Mouse (Mus musculus): ENCODE measurements around the gene B830017H08Rik. TPM values are rescaled to one million over a fixed set of nuclear protein-coding genes. Genes with fewer than 3 reads are reported as not detected.

The B830017H08Rik gene
- total RNA-seq, 2 experiments from 2014 or later, result 3.2 to 4.5 TPM

- TF ChIP-seq CTCF (conservative IDR thresholded peaks at IDR 0.05), result no peak
- no peak overlapping the region for H3K4me3 ChIP-seq
- H3K27ac ChIP-seq, result no peak overlapping the region
- DNase-seq (ENCODE audit: low spot score in 2 of 2), result no peak
Observed at GRCm38 (mm10) chr16:17843701-17844365, 10.9 kb downstream of the B830017H08Rik start.

- TF ChIP-seq CTCF (conservative IDR thresholded peaks at IDR 0.05), result no peak
- DNase-seq (ENCODE audit: low spot score in 2 of 2), result no peak
- no peak overlapping the region for H3K4me3 ChIP-seq
- peak overlapping the region; percentile 60 for H3K27ac ChIP-seq
Observed at GRCm38 (mm10) chr16:17848431-17848830, 15.5 kb downstream of the B830017H08Rik start.

GRCm38 (mm10) chr16:17848928-17849327 is 16.0 kb downstream of the B830017H08Rik start:
- TF ChIP-seq CTCF (conservative IDR thresholded peaks at IDR 0.05), result peak; percentile 98
- Histone ChIP-seq H3K4me3 (no peak overlapping the region), H3K27ac (peak overlapping the region; percentile 60)
- peak; percentile 67 to 78 for DNase-seq (ENCODE audit: low spot score in 2 of 2)

- peak overlapping the region; percentile 60; the same call in 1 of the 2 replicates for H3K27ac ChIP-seq
- no peak for DNase-seq (ENCODE audit: low spot score in 2 of 2)
- TF ChIP-seq CTCF (conservative IDR thresholded peaks at IDR 0.05), result no peak
- no peak overlapping the region for H3K4me3 ChIP-seq
Observed at GRCm38 (mm10) chr16:17849486-17849885, 16.6 kb downstream of the B830017H08Rik start.

GRCm38 (mm10) chr16:17851331-17851730 is 18.4 kb downstream of the B830017H08Rik start:
- DNase-seq (ENCODE audit: low spot score in 2 of 2), result no peak
- Histone ChIP-seq H3K4me3 (no peak overlapping the region), H3K27ac (peak overlapping the region; percentile 83)
- TF ChIP-seq CTCF (conservative IDR thresholded peaks at IDR 0.05), result no peak

GRCm38 (mm10) chr16:17851860-17852259 is 18.9 kb downstream of the B830017H08Rik start:
- Histone ChIP-seq H3K4me3 (no peak overlapping the region), H3K27ac (peak overlapping the region; percentile 83)
- TF ChIP-seq CTCF (conservative IDR thresholded peaks at IDR 0.05), result no peak
- no peak for DNase-seq (ENCODE audit: low spot score in 2 of 2)

GRCm38 (mm10) chr16:17853263-17853662 is 20.3 kb downstream of the B830017H08Rik start:
- no peak for TF ChIP-seq CTCF (conservative IDR thresholded peaks at IDR 0.05)
- no peak overlapping the region for H3K27ac ChIP-seq
- DNase-seq (ENCODE audit: low spot score in 2 of 2), result no peak
- no peak overlapping the region for H3K4me3 ChIP-seq

GRCm38 (mm10) chr16:17857157-17857556 is 24.2 kb downstream of the B830017H08Rik start:
- no peak overlapping the region for H3K4me3 ChIP-seq
- TF ChIP-seq CTCF (conservative IDR thresholded peaks at IDR 0.05), result no peak
- no peak overlapping the region for H3K27ac ChIP-seq
- DNase-seq (ENCODE audit: low spot score in 2 of 2), result no peak

- DNase-seq (ENCODE audit: low spot score in 2 of 2), result no peak
- peak; percentile 69 for TF ChIP-seq CTCF (conservative IDR thresholded peaks at IDR 0.05)
- H3K27ac ChIP-seq, result no peak overlapping the region
- H3K4me3 ChIP-seq, result no peak overlapping the region
Observed at GRCm38 (mm10) chr16:17858592-17858991, 25.7 kb downstream of the B830017H08Rik start.

GRCm38 (mm10) chr16:17865293-17865692 is 32.4 kb downstream of the B830017H08Rik start:
- TF ChIP-seq CTCF (conservative IDR thresholded peaks at IDR 0.05), result no peak
- H3K4me3 ChIP-seq, result no peak overlapping the region
- no peak overlapping the region for H3K27ac ChIP-seq
- no peak for DNase-seq (ENCODE audit: low spot score in 2 of 2)

GRCm38 (mm10) chr16:17865770-17866169 is 32.8 kb downstream of the B830017H08Rik start:
- no peak for DNase-seq (ENCODE audit: low spot score in 2 of 2)
- TF ChIP-seq CTCF (conservative IDR thresholded peaks at IDR 0.05), result no peak
- Histone ChIP-seq H3K27ac (no peak overlapping the region), H3K4me3 (no peak overlapping the region)

- DNase-seq (ENCODE audit: low spot score in 2 of 2), result no peak
- no peak overlapping the region for H3K27ac ChIP-seq
- no peak for TF ChIP-seq CTCF (conservative IDR thresholded peaks at IDR 0.05)
- no peak overlapping the region for H3K4me3 ChIP-seq
Observed at GRCm38 (mm10) chr16:17871248-17871647, 38.3 kb downstream of the B830017H08Rik start.

- TF ChIP-seq CTCF (conservative IDR thresholded peaks at IDR 0.05), result no peak
- Histone ChIP-seq H3K4me3 (no peak overlapping the region), H3K27ac (no peak overlapping the region)
- no peak for DNase-seq (ENCODE audit: low spot score in 2 of 2)
Observed at GRCm38 (mm10) chr16:17872995-17873394, 40.1 kb downstream of the B830017H08Rik start.

- no peak for DNase-seq (ENCODE audit: low spot score in 2 of 2)
- no peak overlapping the region for H3K27ac ChIP-seq
Observed at GRCm38 (mm10) chr16:17875174-17875573, 42.3 kb downstream of the B830017H08Rik start.

More at GRCm38 (mm10) chr16:17875174-17875573, 42.3 kb downstream of the B830017H08Rik start:
- no peak overlapping the region for H3K4me3 ChIP-seq
- no peak for TF ChIP-seq CTCF (conservative IDR thresholded peaks at IDR 0.05)

Measured in layer of hippocampus, adult 2 months (tissue).